Mouse (Mus musculus) hindbrain, embryonic 16.5 days (tissue): ENCODE measurements around the gene C130032M10Rik. TPM values are rescaled to one million over a fixed set of nuclear protein-coding genes. Genes with fewer than 3 reads are reported as not detected.
A peak's percentile ranks its signal among the peaks of the same experiment; 100 is the strongest.

Experiments used
- ATAC-seq: fragments of 200-750 bp; cut with Nextera tagmentation; 2 replicates; pipeline ENCODE4 v1.8.0; 2017; ENCODE audit warnings: moderate TSS enrichment, moderate library complexity
- H3K27ac ChIP-seq: fragments of 300-500 bp; sonication (generic); 2 replicates; pipeline ENCODE4 v1.5.1; 2014; ENCODE audit warnings: low read depth, mild to moderate bottlenecking, control low read depth, low read length, moderate library complexity
- H3K27me3 ChIP-seq: fragments of 300-500 bp; sonication (generic); replicated peaks from 2 replicates; pipeline ENCODE4 v1.6.1; 2014; ENCODE audit warnings: low read length; ENCODE audit not compliant: control insufficient read depth, insufficient read depth
- H3K36me3 ChIP-seq: fragments of 300-500 bp; sonication (generic); 2 replicates; pipeline ENCODE4 v1.6.1; 2014; ENCODE audit warnings: mild to moderate bottlenecking, low read length, moderate library complexity, mixed read lengths; ENCODE audit not compliant: control insufficient read depth, insufficient read depth
- H3K4me1 ChIP-seq: fragments of 300-500 bp; sonication (generic); 2 replicates; pipeline ENCODE4 v1.6.1; 2014; ENCODE audit warnings: low read depth, low read length; ENCODE audit not compliant: control insufficient read depth, insufficient read depth
- H3K4me2 ChIP-seq: fragments of 300-500 bp; sonication (generic); 2 replicates; pipeline ENCODE4 v1.6.1; 2014; ENCODE audit warnings: mild to moderate bottlenecking, low read length, control low read depth, moderate library complexity
- H3K4me3 ChIP-seq: fragments of 300-500 bp; sonication (generic); 2 replicates; pipeline ENCODE4 v1.5.1; 2014; ENCODE audit warnings: mild to moderate bottlenecking, low read length, control low read depth, moderate library complexity
- H3K9ac ChIP-seq: fragments of 300-500 bp; sonication (generic); 2 replicates; pipeline ENCODE4 v1.6.1; 2014; ENCODE audit warnings: low read depth, mild to moderate bottlenecking, control low read depth, low read length, moderate library complexity
- H3K9me3 ChIP-seq: fragments of 300-500 bp; sonication (generic); 2 replicates; pipeline ENCODE4 v1.6.1; 2014; ENCODE audit warnings: mild to moderate bottlenecking, low read length, moderate library complexity; ENCODE audit not compliant: control insufficient read depth
- WGBS: fragments of 180-500 bp; shearing (Covaris S2); extraction: QIAGEN DNeasy Blood & Tissue Kit; methylation state at CpG from one replicate; pipeline ENCODE4 v1.1.7; 2014; 5-methylcytosine and 5-hydroxymethylcytosine counted together
- polyA plus RNA-seq: library from polyadenylated mRNA; unstranded; fragments of >200 nt; fragmentation: Nextera tagmentation; extraction: Ambion mirVana; gene quantifications from 2 replicates; pipeline ENCODE4 v1.2.1, GENCODE M21; 2015

C130032M10Rik gene
- polyA plus RNA-seq, 1 experiment from 2014 or later = not detected

- WGBS = 59% methylated on average over 7 of the region's 7 CpGs
- no peaks in the 10 kb centered on the region for H3K27me3 ChIP-seq
- H3K9me3 ChIP-seq = no peaks in the 10 kb centered on the region
- H3K4me3 ChIP-seq = no peak overlapping the region
- no peak overlapping the region for H3K9ac ChIP-seq
- no peak overlapping the region for H3K27ac ChIP-seq
- ATAC-seq = no peak
- no peak overlapping the region for H3K4me2 ChIP-seq
- no peaks in the 10 kb centered on the region for H3K36me3 ChIP-seq
- H3K4me1 ChIP-seq = no peaks in the 10 kb centered on the region; the same call in 1 of the 2 replicates
Observed at GRCm38 (mm10) chr9:114538996-114539563, 23.6 kb downstream of the C130032M10Rik start.

- no peaks in the 10 kb centered on the region for H3K36me3 ChIP-seq
- no peak for ATAC-seq
- WGBS = 64% methylated on average over 1 of the region's 1 CpGs
Observed at GRCm38 (mm10) chr9:114541279-114541741, 25.8 kb downstream of the C130032M10Rik start.

GRCm38 (mm10) chr9:114543882-114544753 lies 28.6 kb downstream of the C130032M10Rik start:
- H3K9ac ChIP-seq = no peak overlapping the region
- 0 out of 2 replicates have a peak overlapping the region, but pooled peaks have one; percentile 6 for H3K4me2 ChIP-seq
- H3K27me3 ChIP-seq = no peaks in the 10 kb centered on the region
- H3K4me1 ChIP-seq = peaks cover 4% of the 10 kb centered on the region; the same call in 1 of the 2 replicates
- WGBS = 55% methylated on average over 17 of the region's 17 CpGs
- 0 out of 2 replicates have a peak, but pooled peaks have one; percentile 38 for ATAC-seq
- H3K9me3 ChIP-seq = no peaks in the 10 kb centered on the region
- H3K4me3 ChIP-seq = no peak overlapping the region
- H3K36me3 ChIP-seq = no peaks in the 10 kb centered on the region
- no peak overlapping the region for H3K27ac ChIP-seq

More at GRCm38 (mm10) chr9:114541279-114541741, 25.8 kb downstream of the C130032M10Rik start:
- Histone ChIP-seq H3K9ac (no peak overlapping the region), H3K4me1 (peaks cover 4% of the 10 kb centered on the region; the same call in 1 of the 2 replicates), H3K4me3 (no peak overlapping the region), H3K9me3 (no peaks in the 10 kb centered on the region), H3K27ac (no peak overlapping the region), H3K4me2 (no peak overlapping the region), H3K27me3 (no peaks in the 10 kb centered on the region)

GRCm38 (mm10) chr9:114544754-114545393 lies 29.4 kb downstream of the C130032M10Rik start:
- H3K4me1 ChIP-seq = peaks cover 4% of the 10 kb centered on the region; the same call in 1 of the 2 replicates
- H3K4me3 ChIP-seq = no peak overlapping the region
- H3K9me3 ChIP-seq = no peaks in the 10 kb centered on the region
- H3K9ac ChIP-seq = no peak overlapping the region
- WGBS = 42% methylated on average over 9 of the region's 9 CpGs
- no peak overlapping the region for H3K27ac ChIP-seq
- no peaks in the 10 kb centered on the region for H3K36me3 ChIP-seq
- 0 out of 2 replicates have a peak overlapping the region, but pooled peaks have one; percentile 6 for H3K4me2 ChIP-seq
- H3K27me3 ChIP-seq = no peaks in the 10 kb centered on the region
- ATAC-seq = 0 out of 2 replicates have a peak, but pooled peaks have one; percentile 17

- 71% methylated on average over 12 of the region's 12 CpGs for WGBS
- Histone ChIP-seq H3K27ac (no peak overlapping the region), H3K27me3 (no peaks in the 10 kb centered on the region; the same call in 1 of the 2 replicates), H3K4me1 (peaks cover 4% of the 10 kb centered on the region; the same call in 1 of the 2 replicates), H3K9ac (no peak overlapping the region), H3K4me2 (no peak overlapping the region), H3K9me3 (no peaks in the 10 kb centered on the region), H3K4me3 (no peak overlapping the region), H3K36me3 (no peaks in the 10 kb centered on the region)
- no peak for ATAC-seq
Observed at GRCm38 (mm10) chr9:114546765-114547164, 31.3 kb downstream of the C130032M10Rik start.

- no peak overlapping the region for H3K4me2 ChIP-seq
- WGBS = 28% methylated on average over 6 of the region's 6 CpGs
- no peak for ATAC-seq
- H3K27ac ChIP-seq = no peak overlapping the region
- H3K4me3 ChIP-seq = no peak overlapping the region
- no peak overlapping the region for H3K9ac ChIP-seq
- no peaks in the 10 kb centered on the region for H3K36me3 ChIP-seq
- H3K27me3 ChIP-seq = no peaks in the 10 kb centered on the region; the same call in 1 of the 2 replicates
- peaks cover 4% of the 10 kb centered on the region; the same call in 1 of the 2 replicates for H3K4me1 ChIP-seq
- no peaks in the 10 kb centered on the region for H3K9me3 ChIP-seq
Observed at GRCm38 (mm10) chr9:114547643-114548077, 32.2 kb downstream of the C130032M10Rik start.

GRCm38 (mm10) chr9:114548496-114548895 lies 33.0 kb downstream of the C130032M10Rik start:
- no peaks in the 10 kb centered on the region for H3K9me3 ChIP-seq
- H3K9ac ChIP-seq = no peak overlapping the region
- H3K36me3 ChIP-seq = no peaks in the 10 kb centered on the region
- ATAC-seq = no peak
- no peak overlapping the region for H3K4me3 ChIP-seq
- H3K27ac ChIP-seq = no peak overlapping the region
- H3K4me1 ChIP-seq = peaks cover 4% of the 10 kb centered on the region; the same call in 1 of the 2 replicates
- WGBS = 27% methylated on average over 4 of the region's 4 CpGs
- no peak overlapping the region for H3K4me2 ChIP-seq
- no peaks in the 10 kb centered on the region; the same call in 1 of the 2 replicates for H3K27me3 ChIP-seq

GRCm38 (mm10) chr9:114549117-114549516 lies 33.6 kb downstream of the C130032M10Rik start:
- Histone ChIP-seq H3K27me3 (no peaks in the 10 kb centered on the region; the same call in 1 of the 2 replicates), H3K4me1 (peaks cover 4% of the 10 kb centered on the region; the same call in 1 of the 2 replicates), H3K4me2 (no peak overlapping the region), H3K4me3 (no peak overlapping the region), H3K36me3 (no peaks in the 10 kb centered on the region), H3K9ac (no peak overlapping the region), H3K9me3 (no peaks in the 10 kb centered on the region), H3K27ac (no peak overlapping the region)
- 20% methylated on average over 5 of the region's 5 CpGs for WGBS
- ATAC-seq = no peak
